Mouse (Mus musculus): Measurements from ENCODE around the gene Gm42688. TPM values are rescaled to one million over a fixed set of nuclear protein-coding genes. Genes with fewer than 3 reads are reported as not detected.

Gm42688 gene
- polyA plus RNA-seq, 1 experiment from 2014 or later, result 1.1 TPM

GRCm38 (mm10) chr6:83086121-83087035, 15.0 kb upstream of the Gm42688 start, which contains the start of gene Lbx2:
Lbx2 (plus strand) TSS chr6:83086367.
- Histone ChIP-seq H3K9ac (no peak within 1 kb of the TSS), H3K4me2 (peak within 1 kb of the TSS; percentile 44), H3K27ac (replicated peaks) (no peak within 1 kb of the TSS), H3K9me3 (replicated peaks) (no peaks in the 10 kb centered on the region), H3K4me1 (replicated peaks) (peaks cover 12% of the 10 kb centered on the region; the same call in 1 of the 2 replicates), H3K4me3 (replicated peaks) (0 out of 2 replicates have a peak within 1 kb of the TSS, but pooled peaks have one; percentile 17), H3K27me3 (peaks cover 92% of the 10 kb centered on the region), H3K36me3 (replicated peaks) (peaks cover 6% of the 10 kb centered on the region; the same call in 1 of the 2 replicates)
- 4% methylated on average over 42 of the region's 42 CpGs for WGBS (ENCODE audit: insufficient replicate concordance)
- ATAC-seq (ENCODE audit: insufficient read depth), result no peak

DNA sequence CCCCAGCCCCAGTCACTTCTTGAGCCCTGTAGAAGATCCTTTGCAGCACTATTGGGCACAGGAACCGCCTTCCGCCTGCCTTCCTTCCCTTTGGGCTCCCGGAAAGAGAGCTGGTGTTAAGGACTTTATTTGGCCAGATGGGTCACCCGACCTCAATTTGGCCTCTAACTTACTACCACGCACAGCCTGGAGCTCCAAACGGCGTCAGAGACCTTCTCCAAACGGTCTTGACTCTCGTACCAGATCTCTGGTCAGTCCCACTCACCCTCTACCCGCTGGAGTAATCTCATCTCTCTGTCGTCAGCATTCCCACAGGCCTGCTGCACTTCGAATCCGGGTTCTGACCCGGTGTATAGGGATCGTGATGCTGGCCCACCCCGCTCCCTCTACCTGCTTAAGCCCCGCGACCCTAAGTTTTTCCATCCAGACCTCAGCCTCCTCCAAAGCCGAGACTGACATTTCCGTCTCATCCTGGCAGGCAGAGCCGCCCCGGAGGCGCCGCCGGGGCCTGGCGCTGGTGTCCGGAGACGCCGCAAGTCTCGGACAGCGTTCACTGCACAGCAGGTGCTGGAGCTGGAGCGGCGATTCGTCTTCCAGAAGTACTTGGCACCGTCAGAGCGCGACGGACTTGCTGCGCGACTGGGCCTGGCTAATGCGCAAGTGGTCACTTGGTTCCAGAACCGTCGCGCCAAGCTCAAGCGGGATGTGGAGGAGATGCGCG, 14.1 kb upstream of the Gm42688 start:
- H3K36me3 ChIP-seq (replicated peaks), result no peaks in the 10 kb centered on the region
- H3K4me1 ChIP-seq (replicated peaks), result peaks cover 12% of the 10 kb centered on the region; the same call in 1 of the 2 replicates
- H3K27me3 ChIP-seq, result peaks cover 98% of the 10 kb centered on the region
- no peaks in the 10 kb centered on the region for H3K9me3 ChIP-seq (replicated peaks)
- no peak overlapping the region for H3K9ac ChIP-seq
- peak overlapping the region; percentile 17; the same call in 1 of the 2 replicates for H3K4me3 ChIP-seq (replicated peaks)
- no peak for ATAC-seq (ENCODE audit: insufficient read depth)
- H3K27ac ChIP-seq (replicated peaks), result no peak overlapping the region
- H3K4me2 ChIP-seq, result peak overlapping the region; percentile 44
- WGBS (ENCODE audit: insufficient replicate concordance), result 4% methylated on average over 47 of the region's 47 CpGs

- ATAC-seq (ENCODE audit: insufficient read depth), result no peak
- no peak overlapping the region for H3K9ac ChIP-seq
- no peak overlapping the region for H3K27ac ChIP-seq (replicated peaks)
These were observed 13.5 kb upstream of the Gm42688 start for GRCm38 (mm10) chr6:83087926-83088260.

GRCm38 (mm10) chr6:83092416-83093127, 8.8 kb upstream of the Gm42688 start:
- no peak overlapping the region for H3K4me3 ChIP-seq (replicated peaks)
- peaks cover 84% of the 10 kb centered on the region for H3K27me3 ChIP-seq
- 15% methylated on average over 6 of the region's 6 CpGs for WGBS (ENCODE audit: insufficient replicate concordance)
- no peak overlapping the region for H3K27ac ChIP-seq (replicated peaks)
- H3K4me2 ChIP-seq, result no peak overlapping the region
- no peaks in the 10 kb centered on the region for H3K9me3 ChIP-seq (replicated peaks)
- no peaks in the 10 kb centered on the region for H3K36me3 ChIP-seq (replicated peaks)
- H3K9ac ChIP-seq, result no peak overlapping the region
- peaks cover 3% of the 10 kb centered on the region; the same call in 1 of the 2 replicates for H3K4me1 ChIP-seq (replicated peaks)
- ATAC-seq (ENCODE audit: insufficient read depth), result no peak

More at GRCm38 (mm10) chr6:83087926-83088260, 13.5 kb upstream of the Gm42688 start:
- H3K9me3 ChIP-seq (replicated peaks), result no peaks in the 10 kb centered on the region
- H3K4me3 ChIP-seq (replicated peaks), result peak overlapping the region; percentile 17; the same call in 1 of the 2 replicates
- H3K36me3 ChIP-seq (replicated peaks), result no peaks in the 10 kb centered on the region
- peaks cover 12% of the 10 kb centered on the region; the same call in 1 of the 2 replicates for H3K4me1 ChIP-seq (replicated peaks)
- H3K4me2 ChIP-seq, result peak overlapping the region; percentile 44; the same call in 1 of the 2 replicates
- peaks cover 98% of the 10 kb centered on the region for H3K27me3 ChIP-seq
- WGBS (ENCODE audit: insufficient replicate concordance), result 16% methylated on average over 9 of the region's 9 CpGs

GRCm38 (mm10) chr6:83095968-83096367, 5.4 kb upstream of the Gm42688 start:
- H3K27me3 ChIP-seq, result peaks cover 67% of the 10 kb centered on the region
- no peaks in the 10 kb centered on the region for H3K9me3 ChIP-seq (replicated peaks)
- WGBS (ENCODE audit: insufficient replicate concordance), result 37% methylated on average over 6 of the region's 6 CpGs
- no peak for ATAC-seq (ENCODE audit: insufficient read depth)
- peaks cover 4% of the 10 kb centered on the region for H3K4me1 ChIP-seq (replicated peaks)
- no peaks in the 10 kb centered on the region for H3K36me3 ChIP-seq (replicated peaks)
- no peak overlapping the region for H3K27ac ChIP-seq (replicated peaks)
- no peak overlapping the region for H3K9ac ChIP-seq
- no peak overlapping the region for H3K4me2 ChIP-seq
- H3K4me3 ChIP-seq (replicated peaks), result no peak overlapping the region

- peaks cover 46% of the 10 kb centered on the region for H3K27me3 ChIP-seq
- H3K36me3 ChIP-seq (replicated peaks), result peaks cover 1% of the 10 kb centered on the region; the same call in 1 of the 2 replicates
- H3K4me3 ChIP-seq (replicated peaks), result no peak overlapping the region
- 70% methylated on average over 2 of the region's 2 CpGs for WGBS (ENCODE audit: insufficient replicate concordance)
- H3K9ac ChIP-seq, result no peak overlapping the region
- no peaks in the 10 kb centered on the region for H3K9me3 ChIP-seq (replicated peaks)
- H3K4me1 ChIP-seq (replicated peaks), result peaks cover 26% of the 10 kb centered on the region
- no peak for ATAC-seq (ENCODE audit: insufficient read depth)
- no peak overlapping the region for H3K4me2 ChIP-seq
- no peak overlapping the region for H3K27ac ChIP-seq (replicated peaks)
These were observed 3.0 kb upstream of the Gm42688 start for GRCm38 (mm10) chr6:83098411-83098810.

GRCm38 (mm10) chr6:83101688-83102556, 505 bp downstream of the Gm42688 start:
- WGBS (ENCODE audit: insufficient replicate concordance), result under 1% methylated on average over 74 of the region's 74 CpGs
- ATAC-seq (ENCODE audit: insufficient read depth), result peak; percentile 76

DNA sequence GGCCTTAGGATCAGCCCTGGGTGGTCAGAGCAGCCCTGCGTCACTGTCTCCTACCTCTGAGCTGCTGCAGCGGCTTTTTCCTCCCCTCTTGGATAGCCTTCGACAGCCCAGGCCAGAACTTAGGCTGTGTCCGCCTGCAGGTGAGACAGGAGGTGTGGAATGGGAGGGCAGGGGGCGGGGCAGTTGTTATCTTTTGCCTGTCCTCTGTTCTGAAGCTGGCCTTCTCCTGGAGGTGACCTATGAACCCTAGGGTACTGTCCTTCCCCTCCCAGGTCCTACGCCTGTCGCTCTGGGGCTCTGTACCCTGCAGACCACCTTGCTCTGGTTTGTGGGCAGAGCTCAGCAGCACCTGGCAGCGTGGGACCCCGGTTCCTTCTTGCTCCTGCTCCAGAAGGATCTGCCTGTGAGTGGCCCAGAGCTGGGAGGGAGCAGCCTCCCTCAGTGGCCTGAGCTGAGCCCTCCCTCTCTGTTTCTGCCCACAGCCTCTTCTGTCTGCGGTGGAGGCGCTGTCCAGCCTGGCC, 1.8 kb downstream of the Gm42688 start:
- peak overlapping the region; percentile 73 for H3K4me3 ChIP-seq (replicated peaks)
- H3K4me1 ChIP-seq (replicated peaks), result peaks cover 42% of the 10 kb centered on the region
- peaks cover 16% of the 10 kb centered on the region; the same call in 1 of the 2 replicates for H3K27me3 ChIP-seq
- no peaks in the 10 kb centered on the region for H3K9me3 ChIP-seq (replicated peaks)
- 68% methylated on average over 11 of the region's 11 CpGs for WGBS (ENCODE audit: insufficient replicate concordance)
- peak overlapping the region; percentile 34 for H3K27ac ChIP-seq (replicated peaks)
- H3K36me3 ChIP-seq (replicated peaks), result peaks cover 21% of the 10 kb centered on the region; the same call in 1 of the 2 replicates
- H3K9ac ChIP-seq, result 0 out of 2 replicates have a peak overlapping the region, but pooled peaks have one; percentile 78
- H3K4me2 ChIP-seq, result peak overlapping the region; percentile 100
- ATAC-seq (ENCODE audit: insufficient read depth), result no peak

More at GRCm38 (mm10) chr6:83101688-83102556, 505 bp downstream of the Gm42688 start:
- Histone ChIP-seq H3K4me1 (replicated peaks) (peaks cover 29% of the 10 kb centered on the region), H3K4me3 (replicated peaks) (peak overlapping the region; percentile 73), H3K27ac (replicated peaks) (peak overlapping the region; percentile 81), H3K27me3 (peaks cover 23% of the 10 kb centered on the region), H3K4me2 (peak overlapping the region; percentile 100), H3K9ac (peak overlapping the region; percentile 78), H3K36me3 (replicated peaks) (peaks cover 15% of the 10 kb centered on the region; the same call in 1 of the 2 replicates), H3K9me3 (replicated peaks) (no peaks in the 10 kb centered on the region)

- no peak overlapping the region for H3K9ac ChIP-seq
- H3K27me3 ChIP-seq, result peaks cover 8% of the 10 kb centered on the region; the same call in 1 of the 2 replicates
- H3K4me2 ChIP-seq, result no peak overlapping the region
- no peak for ATAC-seq (ENCODE audit: insufficient read depth)
- H3K9me3 ChIP-seq (replicated peaks), result no peaks in the 10 kb centered on the region
- H3K36me3 ChIP-seq (replicated peaks), result peaks cover 21% of the 10 kb centered on the region; the same call in 1 of the 2 replicates
- peaks cover 48% of the 10 kb centered on the region for H3K4me1 ChIP-seq (replicated peaks)
- H3K4me3 ChIP-seq (replicated peaks), result no peak overlapping the region
- 73% methylated on average over 4 of the region's 4 CpGs for WGBS (ENCODE audit: insufficient replicate concordance)
- no peak overlapping the region for H3K27ac ChIP-seq (replicated peaks)
These were observed 2.7 kb downstream of the Gm42688 start for GRCm38 (mm10) chr6:83104158-83104557.

Measured in liver, embryonic 15.5 days (tissue).